Mouse (Mus musculus): Measurements from ENCODE around the gene Psma5.
A peak's percentile ranks its signal among the peaks of the same experiment; 100 is the strongest.

The Psma5 gene

GRCm38 (mm10) chr3:108282401-108283240, 25.9 kb downstream of the Psma5 start:
- DNase-seq (ENCODE audit: low spot score in 2 of 2): no peak

GRCm38 (mm10) chr3:108283241-108283561, 26.5 kb downstream of the Psma5 start:
- DNase-seq (ENCODE audit: low spot score in 2 of 2): no peak

- DNase-seq (ENCODE audit: low spot score in 2 of 2): peak; percentile 64 to 66
Measured at GRCm38 (mm10) chr3:108283781-108284601, 27.3 kb downstream of the Psma5 start, which contains the start of gene Sort1. TSS of gene Sort1 (plus strand) at chr3:108284082.

GRCm38 (mm10) chr3:108285078-108285711, 28.5 kb downstream of the Psma5 start:
- no peak for DNase-seq (ENCODE audit: low spot score in 2 of 2)

GRCm38 (mm10) chr3:108286671-108287439, 30.1 kb downstream of the Psma5 start:
- DNase-seq (ENCODE audit: low spot score in 2 of 2): no peak

- DNase-seq (ENCODE audit: low spot score in 2 of 2): no peak
Measured at GRCm38 (mm10) chr3:108287811-108288805, 31.4 kb downstream of the Psma5 start.

- DNase-seq (ENCODE audit: low spot score in 2 of 2): no peak
Measured at GRCm38 (mm10) chr3:108289311-108290130, 32.8 kb downstream of the Psma5 start.

- DNase-seq (ENCODE audit: low spot score in 2 of 2): no peak
Measured at GRCm38 (mm10) chr3:108291036-108291799, 34.5 kb downstream of the Psma5 start.

- DNase-seq (ENCODE audit: low spot score in 2 of 2): no peak
Measured at GRCm38 (mm10) chr3:108294398-108294797, 37.7 kb downstream of the Psma5 start.

- DNase-seq (ENCODE audit: low spot score in 2 of 2): no peak
Measured at GRCm38 (mm10) chr3:108295379-108296219, 38.9 kb downstream of the Psma5 start.

GRCm38 (mm10) chr3:108296220-108297049, 39.7 kb downstream of the Psma5 start:
- DNase-seq (ENCODE audit: low spot score in 2 of 2): peak; percentile 37 to 48

- no peak for DNase-seq (ENCODE audit: low spot score in 2 of 2)
Measured at GRCm38 (mm10) chr3:108297050-108297419, 40.3 kb downstream of the Psma5 start.

- DNase-seq (ENCODE audit: low spot score in 2 of 2): no peak
Measured at GRCm38 (mm10) chr3:108297603-108298553, 41.2 kb downstream of the Psma5 start.

GRCm38 (mm10) chr3:108300455-108301030, 43.8 kb downstream of the Psma5 start:
- DNase-seq (ENCODE audit: low spot score in 2 of 2): no peak

GRCm38 (mm10) chr3:108303683-108304082, 47.0 kb downstream of the Psma5 start:
- no peak for DNase-seq (ENCODE audit: low spot score in 2 of 2)

Measured in urinary bladder, adult 18-20 months (tissue).